Mouse (Mus musculus) hindbrain, postnatal 0 days (tissue): ENCODE measurements at regions not wholly inside any gene's neighbourhood (a gene's known extent, or its start where the extent isn't known, plus 50 kb on each side); places are given as distances from the start of the nearest gene placed in this dataset.

ENCODE experiments used
- ATAC-seq: fragments of 200-750 bp; cut with Nextera tagmentation; 2 replicates; pipeline ENCODE4 v1.8.0; 2017; ENCODE audit warnings: mild to moderate bottlenecking, moderate TSS enrichment, moderate library complexity
- DNase-seq: peaks from one replicate; pipeline ENCODE4 v3.0.0-alpha.2; 2015; ENCODE audit warnings: low spot score
- H3K27ac ChIP-seq: fragments of 300-500 bp; sonication (generic); 2 replicates; pipeline ENCODE4 v1.5.1; 2014; ENCODE audit warnings: mild to moderate bottlenecking
- H3K27me3 ChIP-seq: fragments of 300-500 bp; sonication (generic); 2 replicates; pipeline ENCODE4 v1.6.1; 2014; ENCODE audit warnings: low read length, mixed read lengths; ENCODE audit not compliant: insufficient read depth
- H3K36me3 ChIP-seq: fragments of 300-500 bp; sonication (generic); 2 replicates; pipeline ENCODE4 v1.6.1; 2014; ENCODE audit warnings: low read length, mixed read lengths; ENCODE audit not compliant: insufficient read depth
- H3K4me1 ChIP-seq: fragments of 300-500 bp; sonication (generic); 2 replicates; pipeline ENCODE4 v1.6.1; 2014; ENCODE audit warnings: antibody characterized with exemption, low read length, mixed read lengths; ENCODE audit not compliant: insufficient read depth
- H3K4me2 ChIP-seq: fragments of 300-500 bp; sonication (generic); 2 replicates; pipeline ENCODE4 v1.6.1; 2014; ENCODE audit warnings: low read depth, mild to moderate bottlenecking, low read length, moderate library complexity, mixed read lengths
- H3K4me3 ChIP-seq: fragments of 300-500 bp; sonication (generic); 2 replicates; pipeline ENCODE4 v1.5.1; 2014; ENCODE audit warnings: low read length
- H3K9ac ChIP-seq: fragments of 300-500 bp; sonication (generic); replicated peaks from 2 replicates; pipeline ENCODE4 v1.6.1; 2014; ENCODE audit warnings: mild to moderate bottlenecking, low read length, moderate library complexity, mixed read lengths
- H3K9me3 ChIP-seq: fragments of 300-500 bp; sonication (generic); 2 replicates; pipeline ENCODE4 v1.6.1; 2016; ENCODE audit warnings: low read length, mixed read lengths
- CTCF ChIP-seq: IDR thresholded peaks from 2 replicates; pipeline ENCODE4 v1.5.1; 2016; ENCODE audit warnings: antibody characterized with exemption, control low read depth, low read depth
- WGBS: fragments of 180-500 bp; shearing (Covaris S2); extraction: QIAGEN DNeasy Blood & Tissue Kit; methylation state at CpG from one replicate; pipeline ENCODE4 v1.1.7; 2014; 5-methylcytosine and 5-hydroxymethylcytosine counted together

- WGBS, result 70% methylated on average over 5 of the region's 5 CpGs
- Histone ChIP-seq H3K4me1 (no peaks in the 10 kb centered on the region), H3K27ac (no peak overlapping the region), H3K27me3 (no peaks in the 10 kb centered on the region), H3K9me3 (no peaks in the 10 kb centered on the region), H3K36me3 (no peaks in the 10 kb centered on the region), H3K4me2 (no peak overlapping the region), H3K4me3 (no peak overlapping the region), H3K9ac (no peak overlapping the region)
- ATAC-seq (no peak), DNase-seq (no peak)
- TF ChIP-seq CTCF, result no peak
These were observed 170.0 kb downstream of the Ppargc1a start for GRCm38 (mm10) chr5:51397528-51397927.

- no peaks in the 10 kb centered on the region for H3K36me3 ChIP-seq
- no peak for ATAC-seq
- no peak for DNase-seq
- H3K27ac ChIP-seq, result no peak overlapping the region
- H3K9me3 ChIP-seq, result no peaks in the 10 kb centered on the region
- H3K27me3 ChIP-seq, result no peaks in the 10 kb centered on the region
- no peak overlapping the region for H3K4me2 ChIP-seq
- no peak overlapping the region for H3K9ac ChIP-seq
- WGBS, result 78% methylated on average over 8 of the region's 8 CpGs
- no peak for TF ChIP-seq CTCF
- no peak overlapping the region for H3K4me3 ChIP-seq
- H3K4me1 ChIP-seq, result no peaks in the 10 kb centered on the region
These were observed 176.2 kb downstream of the Ppargc1a start for GRCm38 (mm10) chr5:51391319-51391718.

- Histone ChIP-seq H3K27me3 (no peaks in the 10 kb centered on the region), H3K27ac (no peak overlapping the region), H3K4me3 (no peak overlapping the region), H3K9me3 (no peaks in the 10 kb centered on the region), H3K4me2 (no peak overlapping the region), H3K36me3 (no peaks in the 10 kb centered on the region), H3K9ac (no peak overlapping the region), H3K4me1 (no peaks in the 10 kb centered on the region)
- TF ChIP-seq CTCF, result no peak
- no peak for DNase-seq
- ATAC-seq, result no peak
- 42% methylated on average over 2 of the region's 2 CpGs for WGBS
These were observed 179.8 kb downstream of the Ppargc1a start for GRCm38 (mm10) chr5:51387751-51388150.

- no peak for DNase-seq
- Histone ChIP-seq H3K36me3 (no peaks in the 10 kb centered on the region), H3K4me1 (no peaks in the 10 kb centered on the region), H3K27ac (no peak overlapping the region), H3K9me3 (no peaks in the 10 kb centered on the region), H3K4me2 (no peak overlapping the region), H3K4me3 (no peak overlapping the region), H3K9ac (no peak overlapping the region), H3K27me3 (no peaks in the 10 kb centered on the region)
- ATAC-seq, result no peak
- peak; percentile 42; the same call in 1 of the 2 replicates for TF ChIP-seq CTCF
- WGBS, result 79% methylated on average over 3 of the region's 3 CpGs
These were observed 181.1 kb downstream of the Ppargc1a start for GRCm38 (mm10) chr5:51386409-51386808.

- no peak overlapping the region for H3K27ac ChIP-seq
- TF ChIP-seq CTCF, result no peak
- 88% methylated on average over 6 of the region's 6 CpGs for WGBS
These were observed 183.2 kb downstream of the Ppargc1a start for GRCm38 (mm10) chr5:51384278-51384677.

GRCm38 (mm10) chr5:51359101-51359500 lies 208.4 kb downstream of the Ppargc1a start:
- H3K27me3 ChIP-seq, result no peaks in the 10 kb centered on the region
- no peak for TF ChIP-seq CTCF
- H3K9ac ChIP-seq, result no peak overlapping the region
- H3K27ac ChIP-seq, result no peak overlapping the region
- 76% methylated on average over 1 of the region's 1 CpGs for WGBS
- ATAC-seq (no peak), DNase-seq (no peak)
- H3K4me2 ChIP-seq, result no peak overlapping the region
- H3K36me3 ChIP-seq, result no peaks in the 10 kb centered on the region
- H3K9me3 ChIP-seq, result no peaks in the 10 kb centered on the region
- no peak overlapping the region for H3K4me3 ChIP-seq
- no peaks in the 10 kb centered on the region for H3K4me1 ChIP-seq

More at GRCm38 (mm10) chr5:51384278-51384677, 183.2 kb downstream of the Ppargc1a start:
- no peaks in the 10 kb centered on the region for H3K9me3 ChIP-seq
- no peak overlapping the region for H3K4me2 ChIP-seq
- no peak overlapping the region for H3K4me3 ChIP-seq
- DNase-seq (no peak), ATAC-seq (no peak)
- H3K4me1 ChIP-seq, result no peaks in the 10 kb centered on the region
- no peak overlapping the region for H3K9ac ChIP-seq
- H3K36me3 ChIP-seq, result no peaks in the 10 kb centered on the region
- no peaks in the 10 kb centered on the region for H3K27me3 ChIP-seq

GRCm38 (mm10) chr5:51348256-51348655 lies 219.3 kb downstream of the Ppargc1a start:
- H3K9ac ChIP-seq, result no peak overlapping the region
- no peaks in the 10 kb centered on the region for H3K9me3 ChIP-seq
- no peak for TF ChIP-seq CTCF
- H3K27ac ChIP-seq, result no peak overlapping the region
- H3K4me2 ChIP-seq, result no peak overlapping the region
- H3K36me3 ChIP-seq, result no peaks in the 10 kb centered on the region
- no peaks in the 10 kb centered on the region for H3K27me3 ChIP-seq
- ATAC-seq, result peak; percentile 64
- no peak overlapping the region for H3K4me3 ChIP-seq
- H3K4me1 ChIP-seq, result no peaks in the 10 kb centered on the region
- peak; percentile 10 for DNase-seq
- WGBS, result 71% methylated on average over 2 of the region's 2 CpGs
